ENCODE assay signal across 10 mouse cellular contexts in the genomic region with DNA sequence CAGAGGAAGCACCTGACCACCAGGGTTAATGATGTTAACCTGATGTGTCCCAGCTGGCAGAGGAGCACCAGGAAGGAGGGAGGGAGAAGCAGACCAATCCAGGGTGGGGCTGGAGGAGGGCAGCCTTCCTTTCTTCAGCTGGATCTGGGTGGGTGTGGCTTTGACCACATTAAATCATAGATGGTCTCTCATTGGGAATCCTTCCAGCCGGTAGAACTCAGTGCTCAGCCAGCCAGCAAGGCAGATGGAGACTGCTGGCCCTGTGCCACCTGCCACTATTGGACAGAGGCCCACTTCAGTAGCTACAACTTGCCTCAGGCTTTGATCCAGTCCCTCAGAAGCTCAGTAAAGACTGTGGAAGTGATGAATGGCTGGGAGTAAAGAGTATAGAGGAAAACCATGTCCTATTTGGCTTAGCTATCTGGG.
A peak's percentile ranks its signal among the peaks of the same experiment; 100 is the strongest.
DNase-seq lines count a peak whose midpoint lies in the region; ATAC-seq lines count a peak whose summit lies in the region.
"Had no signal": no experiment of that assay in that cellular context is flagged by ENCODE, and none has a peak within 500 bp of the region (broad histone marks: within the 10 kb centered on the region; RNA-seq: fewer than 3 reads in every experiment).

No protein-coding gene starts in this region.

- DNase-seq in heart, adult 18-20 months = peak; percentile 2 to 4
- no peak for DNase-seq in heart, adult 8-10 months (ENCODE audit: low spot score)
- peak; percentile 5 for DNase-seq in adrenal gland, adult 8-10 months
- peak; percentile 64 for DNase-seq in lung, postnatal 10 days
- DNase-seq in testis, postnatal 14 days (ENCODE audit: low spot score) = peak; percentile 4
- DNase-seq in urinary bladder, adult 2 months (ENCODE audit: low spot score) = no peak

- H3K4me2 ChIP-seq in embryonic facial prominence, embryonic 15.5 days (replicated peaks) = no peak overlapping the region
- H3K4me2 ChIP-seq in kidney, embryonic 16.5 days (replicated peaks; ENCODE audit: low read depth, low read length) = no peak overlapping the region
- H3K4me2 ChIP-seq: limb, embryonic 12.5 days had no signal

- H3K36me3 ChIP-seq in embryonic facial prominence, embryonic 15.5 days = no peaks in the 10 kb centered on the region
- no peaks in the 10 kb centered on the region; the same call in 1 of the 2 replicates for H3K36me3 ChIP-seq in kidney, embryonic 16.5 days (ENCODE audit: insufficient read depth, low read length)
- H3K36me3 ChIP-seq: limb, embryonic 12.5 days had no signal

- peaks cover 13% of the 10 kb centered on the region for H3K9me3 ChIP-seq in embryonic facial prominence, embryonic 15.5 days (replicated peaks)
- H3K9me3 ChIP-seq in kidney, embryonic 16.5 days (ENCODE audit: low read length) = peaks cover 12% of the 10 kb centered on the region

- peaks cover 4% of the 10 kb centered on the region; the same call in 1 of the 2 replicates for H3K4me1 ChIP-seq in embryonic facial prominence, embryonic 15.5 days
- H3K4me1 ChIP-seq in kidney, embryonic 16.5 days (ENCODE audit: insufficient read depth, low read length) = peaks cover 9% of the 10 kb centered on the region; the same call in 1 of the 2 replicates

- peak; percentile 70 for ATAC-seq in embryonic facial prominence, embryonic 15.5 days (ENCODE audit: insufficient number of reproducible peaks, low FRiP score, low TSS enrichment, low read depth)
- peak; percentile 92 for ATAC-seq in kidney, embryonic 16.5 days (ENCODE audit: low FRiP score, low TSS enrichment)

- H3K9ac ChIP-seq in embryonic facial prominence, embryonic 15.5 days = no peak overlapping the region
- no peak overlapping the region for H3K9ac ChIP-seq in kidney, embryonic 16.5 days (replicated peaks; ENCODE audit: low read length)
- H3K9ac ChIP-seq: limb, embryonic 12.5 days had no signal

- no peak overlapping the region for H3K27ac ChIP-seq in embryonic facial prominence, embryonic 15.5 days (replicated peaks)
- H3K27ac ChIP-seq in kidney, embryonic 16.5 days (ENCODE audit: low read length) = no peak overlapping the region
- H3K27ac ChIP-seq: limb, embryonic 12.5 days had no signal

- H3K27me3 ChIP-seq in embryonic facial prominence, embryonic 15.5 days = no peaks in the 10 kb centered on the region
- no peaks in the 10 kb centered on the region for H3K27me3 ChIP-seq in kidney, embryonic 16.5 days (ENCODE audit: insufficient read depth, low read length)
- H3K27me3 ChIP-seq: CH12.LX; limb, embryonic 12.5 days had no signal

- H3K4me3 ChIP-seq in embryonic facial prominence, embryonic 15.5 days (replicated peaks) = no peak overlapping the region
- no peak overlapping the region for H3K4me3 ChIP-seq in kidney, embryonic 16.5 days (ENCODE audit: low read length)
- H3K4me3 ChIP-seq: limb, embryonic 12.5 days had no signal

- WGBS in embryonic facial prominence, embryonic 15.5 days = 19% methylated on average over 1 of the region's 1 CpGs
- WGBS in kidney, embryonic 16.5 days = 0% methylated on average over 1 of the region's 1 CpGs

Comparison
In these comparisons a context has a peak if more than half of its experiments do, and no peak if none do; other contexts are left out.
1. DNase-seq: peak in heart, adult 18-20 months (2 of 2), adrenal gland, adult 8-10 months (single experiment), lung, postnatal 10 days (single experiment) and testis, postnatal 14 days (single experiment); none in heart, adult 8-10 months (single experiment) and urinary bladder, adult 2 months (single experiment).